Mouse (Mus musculus) hindbrain, embryonic 16.5 days (tissue): ENCODE results near the gene Rnf208. TPM values are rescaled to one million over a fixed set of nuclear protein-coding genes. Genes with fewer than 3 reads are reported as not detected.
A peak's percentile ranks its signal among the peaks of the same experiment; 100 is the strongest.
"Not testable (repeated sequence)": the region's sequence is repeated elsewhere in the genome, so short reads cannot be mapped to it uniquely, and the experiment has no call there.

ENCODE experiments used
- ATAC-seq: fragments of 200-750 bp; cut with Nextera tagmentation; 2 replicates; pipeline ENCODE4 v1.8.0; 2017; ENCODE audit warnings: moderate TSS enrichment, moderate library complexity
- H3K27ac ChIP-seq: fragments of 300-500 bp; sonication (generic); 2 replicates; pipeline ENCODE4 v1.5.1; 2014; ENCODE audit warnings: low read depth, mild to moderate bottlenecking, control low read depth, low read length, moderate library complexity
- H3K27me3 ChIP-seq: fragments of 300-500 bp; sonication (generic); replicated peaks from 2 replicates; pipeline ENCODE4 v1.6.1; 2014; ENCODE audit warnings: low read length; ENCODE audit not compliant: control insufficient read depth, insufficient read depth
- H3K36me3 ChIP-seq: fragments of 300-500 bp; sonication (generic); 2 replicates; pipeline ENCODE4 v1.6.1; 2014; ENCODE audit warnings: mild to moderate bottlenecking, low read length, moderate library complexity, mixed read lengths; ENCODE audit not compliant: control insufficient read depth, insufficient read depth
- H3K4me1 ChIP-seq: fragments of 300-500 bp; sonication (generic); 2 replicates; pipeline ENCODE4 v1.6.1; 2014; ENCODE audit warnings: low read depth, low read length; ENCODE audit not compliant: control insufficient read depth, insufficient read depth
- H3K4me2 ChIP-seq: fragments of 300-500 bp; sonication (generic); 2 replicates; pipeline ENCODE4 v1.6.1; 2014; ENCODE audit warnings: mild to moderate bottlenecking, low read length, control low read depth, moderate library complexity
- H3K4me3 ChIP-seq: fragments of 300-500 bp; sonication (generic); 2 replicates; pipeline ENCODE4 v1.5.1; 2014; ENCODE audit warnings: mild to moderate bottlenecking, low read length, control low read depth, moderate library complexity
- H3K9ac ChIP-seq: fragments of 300-500 bp; sonication (generic); 2 replicates; pipeline ENCODE4 v1.6.1; 2014; ENCODE audit warnings: low read depth, mild to moderate bottlenecking, control low read depth, low read length, moderate library complexity
- H3K9me3 ChIP-seq: fragments of 300-500 bp; sonication (generic); 2 replicates; pipeline ENCODE4 v1.6.1; 2014; ENCODE audit warnings: mild to moderate bottlenecking, low read length, moderate library complexity; ENCODE audit not compliant: control insufficient read depth
- WGBS: fragments of 180-500 bp; shearing (Covaris S2); extraction: QIAGEN DNeasy Blood & Tissue Kit; methylation state at CpG from one replicate; pipeline ENCODE4 v1.1.7; 2014; 5-methylcytosine and 5-hydroxymethylcytosine counted together
- polyA plus RNA-seq: library from polyadenylated mRNA; unstranded; fragments of >200 nt; fragmentation: Nextera tagmentation; extraction: Ambion mirVana; gene quantifications from 2 replicates; pipeline ENCODE4 v1.2.1, GENCODE M21; 2015

Gene Rnf208
- polyA plus RNA-seq, 1 experiment from 2014 or later = 166 TPM

GRCm38 (mm10) chr2:25255284-25255779 is 13.3 kb downstream of the Rnf208 start, which contains the start of gene Tmem203:
Tmem203 (plus strand) TSS chr2:25255439.
- Histone ChIP-seq H3K36me3 (peaks cover 2% of the 10 kb centered on the region; the same call in 1 of the 2 replicates), H3K4me3 (peak within 1 kb of the TSS; percentile 99), H3K9ac (peak within 1 kb of the TSS; percentile 97), H3K27me3 (no peaks in the 10 kb centered on the region), H3K4me2 (peak within 1 kb of the TSS; percentile 96), H3K4me1 (peaks cover 19% of the 10 kb centered on the region), H3K27ac (peak within 1 kb of the TSS; percentile 86), H3K9me3 (no peaks in the 10 kb centered on the region)
- ATAC-seq = peak; percentile 91
- 0% methylated on average over 39 of the region's 39 CpGs for WGBS

- not testable (repeated sequence) for ATAC-seq, H3K27me3 ChIP-seq, H3K27ac ChIP-seq, H3K9me3 ChIP-seq, H3K9ac ChIP-seq, H3K36me3 ChIP-seq
- WGBS = 56% methylated on average over 11 of the region's 12 CpGs
- peak overlapping the region; percentile 99 for H3K4me3 ChIP-seq
- peaks cover 19% of the 10 kb centered on the region for H3K4me1 ChIP-seq
- peak overlapping the region; percentile 96 for H3K4me2 ChIP-seq
Observed at GRCm38 (mm10) chr2:25256443-25257109, 14.5 kb downstream of the Rnf208 start.

GRCm38 (mm10) chr2:25257250-25257649 is 15.2 kb downstream of the Rnf208 start:
- not testable (repeated sequence) for H3K9me3 ChIP-seq, H3K4me3 ChIP-seq, H3K27ac ChIP-seq, H3K4me2 ChIP-seq, ATAC-seq, H3K36me3 ChIP-seq, H3K27me3 ChIP-seq, H3K9ac ChIP-seq
- 91% methylated on average over 5 of the region's 5 CpGs for WGBS
- H3K4me1 ChIP-seq = peaks cover 19% of the 10 kb centered on the region

- Histone ChIP-seq H3K4me1 (peaks cover 27% of the 10 kb centered on the region), H3K9ac (no peak overlapping the region), H3K27me3 (no peaks in the 10 kb centered on the region), H3K27ac (no peak overlapping the region), H3K4me3 (no peak overlapping the region), H3K9me3 (no peaks in the 10 kb centered on the region), H3K4me2 (no peak overlapping the region), H3K36me3 (no peaks in the 10 kb centered on the region)
- WGBS = 44% methylated on average over 2 of the region's 2 CpGs
- ATAC-seq = no peak
Observed at GRCm38 (mm10) chr2:25258887-25259286, 16.8 kb downstream of the Rnf208 start.

- WGBS = 43% methylated on average over 10 of the region's 12 CpGs
- peaks cover 41% of the 10 kb centered on the region for H3K4me1 ChIP-seq
- H3K4me2 ChIP-seq = peak overlapping the region; percentile 99
- H3K9ac ChIP-seq = peak overlapping the region; percentile 46; the same call in 1 of the 2 replicates
- H3K27me3 ChIP-seq = no peaks in the 10 kb centered on the region; the same call in 1 of the 2 replicates
- ATAC-seq = no peak
- peak overlapping the region; percentile 83 for H3K4me3 ChIP-seq
- no peaks in the 10 kb centered on the region for H3K9me3 ChIP-seq
- no peaks in the 10 kb centered on the region for H3K36me3 ChIP-seq
- H3K27ac ChIP-seq = peak overlapping the region; percentile 62
Observed at GRCm38 (mm10) chr2:25261870-25262269, 19.8 kb downstream of the Rnf208 start.

- Histone ChIP-seq H3K9ac (peak within 1 kb of the TSS; percentile 83), H3K4me2 (peak within 1 kb of the TSS; percentile 99)
- WGBS = under 1% methylated on average over 32 of the region's 39 CpGs
Observed at GRCm38 (mm10) chr2:25262291-25262767, 20.3 kb downstream of the Rnf208 start, which contains the start of gene Tprn. Tprn (plus strand) TSS chr2:25262618.

GRCm38 (mm10) chr2:25262795-25263622 is 21.0 kb downstream of the Rnf208 start:
- H3K9ac ChIP-seq = peak overlapping the region; percentile 83
- WGBS = under 1% methylated on average over 82 of the region's 82 CpGs
- H3K4me1 ChIP-seq = peaks cover 45% of the 10 kb centered on the region
- peak overlapping the region; percentile 85 for H3K27ac ChIP-seq
- H3K4me2 ChIP-seq = peak overlapping the region; percentile 99
- H3K27me3 ChIP-seq = no peaks in the 10 kb centered on the region; the same call in 1 of the 2 replicates
- H3K36me3 ChIP-seq = no peaks in the 10 kb centered on the region
- no peaks in the 10 kb centered on the region for H3K9me3 ChIP-seq
- peak overlapping the region; percentile 83 for H3K4me3 ChIP-seq
- ATAC-seq = no peak; the same call in 1 of the 2 replicates

More at GRCm38 (mm10) chr2:25262291-25262767, 20.3 kb downstream of the Rnf208 start, which contains the start of gene Tprn:
- H3K4me1 ChIP-seq = peaks cover 43% of the 10 kb centered on the region
- peak within 1 kb of the TSS; percentile 83 for H3K4me3 ChIP-seq
- ATAC-seq = peak; percentile 98
- no peaks in the 10 kb centered on the region; the same call in 1 of the 2 replicates for H3K27me3 ChIP-seq
- no peaks in the 10 kb centered on the region for H3K36me3 ChIP-seq
- H3K9me3 ChIP-seq = no peaks in the 10 kb centered on the region
- peak within 1 kb of the TSS; percentile 85 for H3K27ac ChIP-seq

- peak overlapping the region; percentile 99 for H3K4me2 ChIP-seq
- no peaks in the 10 kb centered on the region for H3K36me3 ChIP-seq
- H3K27ac ChIP-seq = no peak overlapping the region; the same call in 1 of the 2 replicates
- 21% methylated on average over 12 of the region's 12 CpGs for WGBS
- H3K9ac ChIP-seq = peak overlapping the region; percentile 83
- H3K4me3 ChIP-seq = peak overlapping the region; percentile 83
- H3K4me1 ChIP-seq = peaks cover 45% of the 10 kb centered on the region
- H3K9me3 ChIP-seq = no peaks in the 10 kb centered on the region
- H3K27me3 ChIP-seq = no peaks in the 10 kb centered on the region; the same call in 1 of the 2 replicates
- ATAC-seq = no peak
Observed at GRCm38 (mm10) chr2:25263623-25264285, 21.7 kb downstream of the Rnf208 start.
